Mouse (Mus musculus) ES-E14 (cell line): ENCODE results near the gene Cenpa. TPM values are rescaled to one million over a fixed set of nuclear protein-coding genes. Genes with fewer than 3 reads are reported as not detected.

Experiments used
- DNase-seq: peaks from one replicate; pipeline ENCODE4 v3.0.0-alpha.2; 2013; ENCODE audit warnings: low read depth, low spot score
- H3K27ac ChIP-seq: 2 replicates; pipeline ENCODE4 v1.5.1; 2012; ENCODE audit warnings: low read depth, mild to moderate bottlenecking, low read length, moderate library complexity, mixed read lengths; ENCODE audit not compliant: poor library complexity, insufficient read depth, severe bottlenecking
- H3K36me3 ChIP-seq: 2 replicates; pipeline ENCODE4 v1.6.1; 2012; ENCODE audit warnings: mild to moderate bottlenecking, low read length, moderate library complexity, mixed read lengths; ENCODE audit not compliant: control insufficient read depth, poor library complexity, insufficient read depth, severe bottlenecking
- H3K4me1 ChIP-seq, 2 experiments: fragments of 150-350 bp in 1 of 2; sonication (generic) in 1 of 2; 2 replicates each; pipeline ENCODE4 v1.6.1; 2012; ENCODE audit warnings: low read length in 2 of 2, mild to moderate bottlenecking in 1 of 2, mixed read lengths in 1 of 2; ENCODE audit not compliant: control insufficient read depth in 2 of 2, insufficient read depth in 2 of 2, poor library complexity in 1 of 2
- H3K4me3 ChIP-seq, 2 experiments: fragments of 150-350 bp in 1 of 2; sonication (generic) in 1 of 2; 2 replicates each; pipeline ENCODE4 v1.5.1; 2012; ENCODE audit warnings: low read length in 2 of 2, low read depth in 1 of 2, mild to moderate bottlenecking in 1 of 2, mixed read lengths in 1 of 2; ENCODE audit not compliant: insufficient read depth in 1 of 2, poor library complexity in 1 of 2, severe bottlenecking in 1 of 2
- H3K9ac ChIP-seq: 2 replicates; pipeline ENCODE4 v1.6.1; 2012; ENCODE audit warnings: low read depth, mild to moderate bottlenecking, low read length, mixed read lengths; ENCODE audit not compliant: poor library complexity, insufficient read depth, severe bottlenecking
- H3K9me3 ChIP-seq: fragments of 150-350 bp; sonication (generic); 2 replicates; pipeline ENCODE4 v1.6.1; 2012; ENCODE audit warnings: low read depth, mild to moderate bottlenecking, low read length; ENCODE audit not compliant: control insufficient read depth, insufficient read depth
- CHD2 ChIP-seq: IDR thresholded peaks from 2 replicates; pipeline ENCODE4 v1.6.1; 2014; ENCODE audit warnings: mild to moderate bottlenecking, low read depth, low read length, inconsistent platforms
- HCFC1 ChIP-seq: IDR thresholded peaks from 2 replicates; pipeline ENCODE4 v1.6.1; 2012; ENCODE audit warnings: low read length, inconsistent platforms, borderline replicate concordance; ENCODE audit not compliant: insufficient read depth
- MAFK ChIP-seq: IDR thresholded peaks from 2 replicates; pipeline ENCODE4 v1.6.1; 2014; ENCODE audit warnings: mild to moderate bottlenecking, low read depth, low read length, inconsistent platforms; ENCODE audit not compliant: insufficient read depth
- ZC3H11A ChIP-seq: IDR thresholded peaks from 2 replicates; pipeline ENCODE4 v1.6.1; 2012; ENCODE audit warnings: low read depth, mild to moderate bottlenecking, inconsistent platforms, low read length, borderline replicate concordance
- ZNF384 ChIP-seq: IDR thresholded peaks from 2 replicates; pipeline ENCODE4 v1.6.1; 2012; ENCODE audit warnings: low read depth, low read length, inconsistent platforms
- in situ Hi-C, 2 experiments: fragments of 600-800 bp; cut with MboI; formaldehyde crosslinking; loops; one replicate each; pipeline ENCODE4 v1.15.1; 2025; ENCODE audit warnings: low sequenced_read_pairs in 2 of 2, inconsistent platforms in 1 of 2; ENCODE audit not compliant: unreplicated experiment in 2 of 2
- total RNA-seq: library from RNA; depleted of rRNA; stranded (reverse); fragments of 300-350 nt; gene quantifications from 2 replicates; pipeline ENCODE4 v1.2.3, GENCODE M21; 2012; rRNA removed

Gene Cenpa
- total RNA-seq, 1 experiment: 102 TPM

GRCm38 (mm10) chr5:30721935-30722334, 55.4 kb downstream of the Cenpa start:
- H3K9me3 ChIP-seq: no peaks in the 10 kb centered on the region

More at GRCm38 (mm10) chr5:30721935-30722334, 55.4 kb downstream of the Cenpa start:
- Histone ChIP-seq H3K36me3 (peaks cover 2% of the 10 kb centered on the region; the same call in 1 of the 2 replicates), H3K4me1 (peaks cover 0 to 3% of the 10 kb centered on the region in 2 experiments; a peak in 1 of 4 replicates), H3K9ac (no peak overlapping the region), H3K4me3 (no peak overlapping the region), H3K27ac (no peak overlapping the region)
- TF ChIP-seq CHD2 (no peak), MAFK (no peak), ZC3H11A (no peak), HCFC1 (no peak), ZNF384 (no peak)
- no peak for DNase-seq
- in situ Hi-C loops: no loop called here

Other genes with a start within 250 kb of the Cenpa start
- 0.18 and 0.26 TPM in 2 replicates for gene Otof, start 204.8 kb upstream of the Cenpa start, total RNA-seq
- gene 1700001C02Rik, start 200.7 kb upstream of the Cenpa start, total RNA-seq: not detected in 2 replicates
- not detected in 2 replicates for gene Cib4, start 120.9 kb upstream of the Cenpa start, total RNA-seq
- 0.16 and 0.31 TPM in 2 replicates for gene Kcnk3, start 78.6 kb upstream of the Cenpa start, total RNA-seq
- 40.0 and 62.2 TPM in 2 replicates for gene Slc35f6, start 18.8 kb upstream of the Cenpa start, total RNA-seq
- gene Dpysl5, start 44.8 kb downstream of the Cenpa start, total RNA-seq: 5.3 and 12.4 TPM in 2 replicates
- 2.3 and 3.8 TPM in 2 replicates for gene Mapre3, start 147.9 kb downstream of the Cenpa start, total RNA-seq
- 66.9 and 90.3 TPM in 2 replicates for gene Tmem214, start 201.2 kb downstream of the Cenpa start, total RNA-seq
- 17.0 and 19.7 TPM in 2 replicates for gene Agbl5, start 221.9 kb downstream of the Cenpa start, total RNA-seq
- 203 and 229 TPM in 2 replicates for gene Ost4, start 241.0 kb downstream of the Cenpa start, total RNA-seq
- 14.3 and 16.6 TPM in 2 replicates for gene Emilin1, start 246.6 kb downstream of the Cenpa start, total RNA-seq